Mouse (Mus musculus) kidney, adult 2 months (tissue): ENCODE measurements at regions not wholly inside any gene's neighbourhood (a gene's known extent, or its start where the extent isn't known, plus 50 kb on each side); places are given as distances from the start of the nearest gene placed in this dataset.

ENCODE experiments used
- DNase-seq: peaks from one replicate; pipeline ENCODE4 v3.0.0; 2021
- H3K27ac ChIP-seq: fragments of 200-500 bp; 2 replicates; pipeline ENCODE4 v1.5.1; 2012; ENCODE audit warnings: low read depth, low read length, control low read depth, inconsistent platforms; ENCODE audit not compliant: insufficient read depth
- H3K27me3 ChIP-seq: fragments of 200-500 bp; replicated peaks from 2 replicates; pipeline ENCODE4 v1.6.1; 2012; ENCODE audit warnings: mild to moderate bottlenecking, moderate library complexity, low read length, inconsistent platforms; ENCODE audit not compliant: control insufficient read depth, insufficient read depth
- H3K36me3 ChIP-seq: fragments of 200-500 bp; 2 replicates; pipeline ENCODE4 v1.6.1; 2012; ENCODE audit warnings: mild to moderate bottlenecking, moderate library complexity, low read length, inconsistent platforms; ENCODE audit not compliant: control insufficient read depth, insufficient read depth
- H3K4me1 ChIP-seq: fragments of 200-500 bp; 2 replicates; pipeline ENCODE4 v1.6.1; 2011; ENCODE audit warnings: low read length; ENCODE audit not compliant: control insufficient read depth, insufficient read depth
- H3K4me3 ChIP-seq: fragments of 200-500 bp; 2 replicates; pipeline ENCODE4 v1.5.1; 2011; ENCODE audit warnings: mild to moderate bottlenecking, low read depth, low read length, control low read depth; ENCODE audit not compliant: insufficient read depth
- CTCF ChIP-seq: fragments of 200-500 bp; conservative IDR thresholded peaks from 2 replicates; pipeline ENCODE4 v1.5.1; 2011; ENCODE audit warnings: low read depth, mild to moderate bottlenecking, control low read depth, low read length, moderate library complexity, mixed read lengths; ENCODE audit not compliant: insufficient read depth, insufficient read length
- POLR2A ChIP-seq: fragments of 200-500 bp; IDR thresholded peaks from one replicate; pipeline ENCODE4 v1.6.1; 2011; ENCODE audit warnings: low read depth, low read length, control low read depth
- WGBS: fragments of 180-500 bp; shearing (Covaris S2); methylation state at CpG from one replicate; pipeline ENCODE4 v1.1.7; 2018; 5-methylcytosine and 5-hydroxymethylcytosine counted together

- WGBS = 87% methylated on average over 2 of the region's 2 CpGs
- no peak for DNase-seq
- TF ChIP-seq POLR2A (no peak), CTCF (no peak)
- Histone ChIP-seq H3K4me3 (no peak overlapping the region), H3K27me3 (no peaks in the 10 kb centered on the region), H3K36me3 (no peaks in the 10 kb centered on the region), H3K4me1 (no peaks in the 10 kb centered on the region), H3K27ac (no peak overlapping the region)
Measured at GRCm38 (mm10) chr11:112045353-112045752, 736.7 kb upstream of the Sox9 start.

DNA sequence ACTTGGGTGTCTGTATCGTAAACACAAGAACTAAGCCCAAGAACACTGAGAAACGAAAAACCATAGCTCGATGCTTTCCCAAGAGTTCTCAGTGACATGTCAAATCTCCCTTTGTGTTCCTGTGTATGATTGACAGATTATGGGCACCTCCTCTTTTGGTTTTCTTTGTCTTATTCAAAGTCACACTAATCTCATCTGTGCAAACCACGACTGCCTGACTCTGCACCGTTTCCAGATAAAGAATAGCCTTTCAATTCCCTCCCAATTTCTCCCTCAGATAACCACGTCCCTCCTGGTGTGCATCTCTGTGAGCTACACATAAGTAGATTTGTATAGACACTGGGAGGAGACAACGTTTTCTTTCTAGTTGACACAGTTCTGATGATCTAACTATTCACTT is 731.7 kb upstream of the Sox9 start:
- Histone ChIP-seq H3K27me3 (no peaks in the 10 kb centered on the region), H3K4me1 (no peaks in the 10 kb centered on the region), H3K27ac (no peak overlapping the region), H3K36me3 (no peaks in the 10 kb centered on the region), H3K4me3 (no peak overlapping the region)
- WGBS = 68% methylated on average over 7 of the region's 7 CpGs
- DNase-seq = no peak
- TF ChIP-seq CTCF (no peak), POLR2A (no peak)

- Histone ChIP-seq H3K27me3 (no peaks in the 10 kb centered on the region), H3K4me1 (no peaks in the 10 kb centered on the region; the same call in 1 of the 2 replicates), H3K36me3 (no peaks in the 10 kb centered on the region), H3K27ac (no peak overlapping the region), H3K4me3 (no peak overlapping the region)
- DNase-seq = peak; percentile 86
- TF ChIP-seq CTCF (no peak), POLR2A (no peak)
- 30% methylated on average over 6 of the region's 6 CpGs for WGBS
Measured at GRCm38 (mm10) chr11:112055591-112055990, 726.4 kb upstream of the Sox9 start.

DNA sequence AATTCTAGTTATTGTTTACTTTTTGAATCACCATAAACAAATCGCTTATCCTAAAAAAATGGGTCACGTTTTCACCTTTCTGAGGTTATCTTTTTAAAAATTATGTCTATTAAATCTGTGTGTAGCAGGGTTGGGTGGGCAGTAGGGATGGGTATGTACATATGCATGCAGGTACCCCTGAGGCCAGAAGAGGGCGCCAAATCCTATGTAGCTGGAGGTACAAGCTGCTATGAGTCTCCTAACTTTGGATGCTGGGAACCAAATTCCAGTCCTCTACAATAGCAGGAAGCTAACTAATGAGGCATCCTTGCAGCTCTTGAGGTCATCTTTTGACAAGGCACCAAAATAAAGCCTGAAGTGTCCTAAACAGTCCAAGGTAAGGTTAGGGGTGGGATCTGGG is 714.8 kb upstream of the Sox9 start:
- H3K27me3 ChIP-seq = no peaks in the 10 kb centered on the region
- H3K4me3 ChIP-seq = no peak overlapping the region
- no peak overlapping the region for H3K27ac ChIP-seq
- H3K4me1 ChIP-seq = no peaks in the 10 kb centered on the region
- WGBS = 81% methylated on average over 3 of the region's 3 CpGs
- TF ChIP-seq POLR2A (no peak), CTCF (peak; percentile 30; the same call in 1 of the 2 replicates)
- H3K36me3 ChIP-seq = no peaks in the 10 kb centered on the region
- DNase-seq = no peak

DNA sequence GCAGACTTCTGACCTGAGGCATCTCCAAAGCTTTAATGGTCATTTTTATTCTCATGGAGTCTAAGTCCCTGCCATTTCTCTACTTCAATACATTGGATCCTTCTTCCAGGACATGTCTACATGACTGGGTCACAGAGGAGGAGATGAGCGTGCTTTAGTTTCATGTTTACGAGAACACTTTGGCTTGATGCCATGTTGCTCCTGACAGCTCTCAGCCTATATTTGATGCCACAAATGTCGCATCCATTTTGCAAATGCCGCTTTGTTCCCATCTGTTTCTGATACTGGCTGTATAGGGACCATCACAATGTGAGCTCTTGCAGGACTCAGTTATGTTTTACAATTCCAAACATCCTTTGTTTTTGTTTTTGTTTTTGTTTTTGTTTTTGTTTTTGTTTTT is 713.2 kb upstream of the Sox9 start:
- 92% methylated on average over 4 of the region's 4 CpGs for WGBS

DNA sequence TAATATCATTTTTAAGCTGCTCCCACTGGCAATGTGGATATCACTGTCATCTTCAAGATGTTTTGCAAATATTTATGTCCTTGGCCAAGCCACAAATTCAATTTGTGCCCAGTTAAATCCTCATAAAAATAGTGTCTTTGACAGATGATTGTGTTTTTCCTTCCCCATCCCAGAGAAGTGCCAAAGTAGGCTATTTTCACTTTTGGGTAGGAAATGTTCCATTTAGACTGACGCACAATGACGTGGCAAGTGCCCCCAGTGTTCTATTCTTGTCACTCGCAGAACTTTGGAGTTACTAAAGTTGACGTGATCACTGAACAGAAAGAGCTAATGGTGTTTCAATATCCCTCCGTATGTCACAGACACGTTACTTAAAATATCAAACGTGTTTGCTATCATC is 710.5 kb upstream of the Sox9 start:
- Histone ChIP-seq H3K27me3 (no peaks in the 10 kb centered on the region), H3K4me1 (no peaks in the 10 kb centered on the region), H3K4me3 (no peak overlapping the region), H3K36me3 (no peaks in the 10 kb centered on the region), H3K27ac (no peak overlapping the region)
- TF ChIP-seq CTCF (no peak), POLR2A (no peak)
- WGBS = 76% methylated on average over 7 of the region's 7 CpGs
- DNase-seq = no peak

More for the DNA sequence above, 713.2 kb upstream of the Sox9 start:
- Histone ChIP-seq H3K36me3 (no peaks in the 10 kb centered on the region), H3K4me1 (no peaks in the 10 kb centered on the region), H3K4me3 (no peak overlapping the region), H3K27ac (no peak overlapping the region), H3K27me3 (no peaks in the 10 kb centered on the region)
- no peak for TF ChIP-seq CTCF
- no peak for TF ChIP-seq POLR2A
- DNase-seq = no peak

GRCm38 (mm10) chr11:112081386-112081785 is 700.6 kb upstream of the Sox9 start:
- no peak for DNase-seq
- Histone ChIP-seq H3K4me1 (no peaks in the 10 kb centered on the region), H3K27me3 (no peaks in the 10 kb centered on the region), H3K27ac (no peak overlapping the region), H3K36me3 (no peaks in the 10 kb centered on the region), H3K4me3 (no peak overlapping the region)
- WGBS = 87% methylated on average over 4 of the region's 4 CpGs
- no peak for TF ChIP-seq POLR2A
- TF ChIP-seq CTCF = no peak

DNA sequence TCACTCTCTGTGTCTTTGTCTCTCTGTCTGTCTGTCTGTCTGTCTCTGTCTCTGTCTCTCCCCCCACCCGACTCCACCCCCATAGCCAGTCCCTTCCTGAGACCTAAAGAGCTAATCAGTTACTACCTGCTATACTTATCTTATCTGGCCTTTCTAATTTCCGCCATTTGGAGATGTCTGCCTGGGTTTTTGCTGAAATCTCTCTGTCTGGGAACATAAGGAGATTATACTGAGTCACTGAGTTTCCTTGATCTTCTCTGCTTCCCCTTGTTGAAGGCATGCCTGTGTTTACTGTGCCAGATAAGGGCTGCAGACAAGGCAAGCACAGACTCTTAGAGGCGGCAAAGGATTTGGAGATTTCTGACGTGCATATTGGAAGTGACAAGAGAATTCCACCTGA is 699.0 kb upstream of the Sox9 start:
- Histone ChIP-seq H3K4me1 (no peaks in the 10 kb centered on the region), H3K36me3 (no peaks in the 10 kb centered on the region), H3K4me3 (no peak overlapping the region), H3K27me3 (no peaks in the 10 kb centered on the region), H3K27ac (no peak overlapping the region)
- no peak for DNase-seq
- no peak for TF ChIP-seq POLR2A
- TF ChIP-seq CTCF = no peak
- WGBS = 35% methylated on average over 4 of the region's 4 CpGs
